Mouse (Mus musculus) liver, postnatal 0 days (tissue): ENCODE measurements around the gene Tmem8.

Source experiments
- CTCF ChIP-seq: sonication (generic); IDR thresholded peaks from 2 replicates; pipeline ENCODE4 v1.5.1; 2016; ENCODE audit warnings: antibody characterized with exemption, low read depth
- EP300 ChIP-seq: IDR thresholded peaks from 2 replicates; pipeline ENCODE4 v1.6.1; 2016; ENCODE audit warnings: antibody characterized with exemption, low read depth, mild to moderate bottlenecking

DNA sequence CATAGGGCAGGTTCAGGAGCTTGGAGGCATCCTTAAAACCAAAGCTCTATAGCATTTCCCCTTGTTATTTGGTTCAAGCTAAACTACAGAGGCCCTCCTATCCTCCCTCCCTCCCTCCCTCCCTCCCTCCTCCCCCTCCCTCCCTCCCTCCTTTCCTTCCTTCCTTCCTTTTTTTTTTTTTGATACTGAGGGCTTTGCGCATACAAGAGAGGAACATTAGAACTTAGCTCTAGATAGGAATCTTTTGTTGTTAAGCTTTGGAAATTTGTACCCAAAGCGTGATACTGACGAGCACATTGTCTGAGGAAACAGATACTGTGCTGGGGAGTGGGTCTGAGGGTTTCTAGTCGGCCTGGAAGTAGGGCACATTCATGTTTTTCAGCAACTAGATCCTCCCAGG is 7.5 kb upstream of the Tmem8 start:
- TF ChIP-seq CTCF (no peak), EP300 (no peak)
